Mouse (Mus musculus) thymus, postnatal 4 days (tissue): ENCODE measurements around the gene Rrn3.
"Not testable (repeated sequence)": the region's sequence is repeated elsewhere in the genome, so short reads cannot be mapped to it uniquely, and the experiment has no call there.

Source experiments
- DNase-seq: peaks from one replicate; pipeline ENCODE4 v3.0.0; 2021

The Rrn3 gene

GRCm38 (mm10) chr16:13780353-13781036 is at the start of gene Rrn3:
TSS of gene Rrn3 (plus strand) at chr16:13780708.
- DNase-seq = peak; percentile 90

GRCm38 (mm10) chr16:13732786-13733185 is 47.7 kb upstream of the Rrn3 start:
- DNase-seq = no peak

GRCm38 (mm10) chr16:13733518-13734137 is 46.9 kb upstream of the Rrn3 start:
- DNase-seq = peak; percentile 85

DNA sequence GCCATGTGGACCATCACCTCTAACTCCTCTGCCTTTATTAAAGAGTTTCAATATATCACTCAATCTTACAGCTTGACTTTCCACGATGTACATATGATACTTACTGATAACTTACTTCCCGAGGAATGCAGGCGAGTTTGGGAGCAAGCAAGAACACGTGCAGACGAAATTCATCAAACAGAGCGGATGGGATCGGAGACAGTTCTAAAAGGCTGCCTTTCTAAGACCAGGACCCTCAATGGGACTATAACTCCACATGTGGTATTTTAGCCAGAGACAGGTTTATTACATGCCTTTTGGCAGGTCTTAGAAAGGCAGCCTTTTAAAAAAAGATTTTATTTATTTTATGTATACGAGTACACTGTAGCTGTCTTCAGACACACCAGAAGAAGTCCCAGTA is 44.5 kb upstream of the Rrn3 start:
- DNase-seq = no peak

DNA sequence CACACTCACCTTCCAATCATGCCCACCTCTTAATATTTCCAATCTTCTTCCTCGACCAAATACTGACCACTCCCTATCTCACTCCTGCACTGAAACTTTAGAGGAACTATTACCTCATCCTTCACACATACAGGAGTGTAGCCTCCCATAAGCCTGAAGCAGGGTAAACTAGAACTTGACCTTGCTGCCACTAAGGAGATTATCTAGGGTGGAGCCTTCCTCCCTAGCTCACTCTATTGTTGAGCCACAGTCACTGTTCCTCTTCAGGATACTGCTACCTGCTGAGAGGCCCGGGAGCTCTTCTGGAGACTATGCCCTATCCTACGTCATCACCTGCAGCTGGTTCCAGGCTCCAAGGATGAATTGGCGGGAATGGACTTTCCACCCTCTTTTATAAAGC is 41.5 kb upstream of the Rrn3 start:
- not testable (repeated sequence) for DNase-seq

- DNase-seq = no peak
Measured at GRCm38 (mm10) chr16:13740844-13741243, 39.7 kb upstream of the Rrn3 start.

DNA sequence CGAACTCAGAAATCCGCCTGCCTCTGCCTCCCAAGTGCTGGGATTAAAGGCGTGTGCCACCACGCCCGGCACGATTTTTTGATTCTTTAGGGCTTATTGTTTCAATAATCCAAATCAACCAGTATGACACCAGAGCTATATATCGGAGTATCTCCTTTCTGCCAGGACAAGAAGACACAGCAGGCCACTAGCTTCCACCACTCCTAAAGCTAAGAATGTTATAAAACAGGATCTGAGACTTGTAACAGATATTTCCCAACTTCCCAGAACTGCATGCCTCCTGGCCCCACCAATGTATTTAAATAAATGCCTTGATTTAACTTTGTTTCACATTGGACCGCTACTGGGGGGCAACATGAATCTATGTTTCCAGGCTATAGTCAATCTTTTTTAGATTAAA is 32.8 kb upstream of the Rrn3 start:
- DNase-seq = no peak

- no peak for DNase-seq
Measured at GRCm38 (mm10) chr16:13748124-13748523, 32.4 kb upstream of the Rrn3 start.

DNA sequence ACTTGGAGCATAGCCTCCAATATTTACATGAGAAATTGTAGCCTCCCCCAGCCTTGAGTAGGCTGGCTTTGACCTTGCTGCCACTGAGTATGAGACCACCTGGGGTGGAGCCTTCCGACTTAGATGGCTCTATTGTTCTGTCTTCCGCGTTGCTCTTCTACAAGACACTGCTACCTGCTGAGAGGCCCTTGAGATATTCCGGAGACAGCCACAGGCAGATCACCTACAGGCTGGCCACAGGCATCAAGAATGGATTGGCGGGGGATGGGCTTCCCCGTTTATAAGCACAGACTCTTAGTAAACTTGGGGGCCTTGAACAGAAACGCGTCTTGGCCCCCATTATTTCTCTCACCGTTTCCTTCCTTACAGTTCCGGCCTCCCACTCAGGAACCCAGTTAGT is 31.7 kb upstream of the Rrn3 start:
- DNase-seq = not testable (repeated sequence)

GRCm38 (mm10) chr16:13749306-13749705 is 31.2 kb upstream of the Rrn3 start:
- no peak for DNase-seq

- no peak for DNase-seq
Measured at GRCm38 (mm10) chr16:13749981-13750380, 30.5 kb upstream of the Rrn3 start.

DNA sequence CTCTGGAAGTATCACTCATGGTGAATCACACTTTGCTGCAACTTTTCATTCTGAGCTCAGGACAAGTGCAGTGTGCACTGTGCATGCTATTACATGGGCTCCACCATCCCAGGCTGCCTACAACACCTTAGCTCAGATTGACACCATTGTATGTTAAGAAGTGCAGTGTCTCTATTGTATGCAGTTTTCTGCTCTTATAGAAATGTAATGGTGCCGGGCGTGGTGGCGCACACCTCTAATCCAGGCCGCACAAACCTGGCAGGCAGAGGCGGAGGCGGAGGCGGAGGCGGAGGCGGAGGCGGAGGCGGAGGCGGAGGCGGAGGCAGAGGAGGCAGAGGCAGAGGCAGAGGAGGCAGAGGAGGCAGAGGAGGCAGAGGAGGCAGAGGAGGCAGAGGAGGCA is 29.9 kb upstream of the Rrn3 start:
- DNase-seq = no peak

- no peak for DNase-seq
Measured at GRCm38 (mm10) chr16:13753986-13754385, 26.5 kb upstream of the Rrn3 start.

- peak; percentile 92 for DNase-seq
Measured at GRCm38 (mm10) chr16:13754400-13755190, 25.9 kb upstream of the Rrn3 start.

DNA sequence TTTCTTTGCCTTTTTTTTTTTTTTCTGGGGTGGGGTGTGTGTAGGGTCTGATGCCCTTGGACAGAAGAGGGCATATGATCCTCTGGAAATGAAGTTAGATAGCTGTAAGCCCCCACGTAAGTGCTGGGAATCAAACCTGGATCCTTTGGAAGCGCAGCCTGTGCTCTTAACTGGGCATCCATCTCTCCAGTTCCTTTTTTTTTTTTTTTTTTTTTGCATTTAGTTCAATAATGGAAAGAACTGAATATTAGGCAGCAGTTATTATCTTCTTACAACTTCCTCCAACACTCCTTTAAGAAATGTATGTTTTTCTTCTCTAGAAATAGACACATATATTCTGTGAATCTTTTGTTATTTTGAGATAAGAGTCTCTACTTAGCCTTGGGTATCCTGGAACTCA is 22.7 kb upstream of the Rrn3 start:
- DNase-seq = no peak

GRCm38 (mm10) chr16:13762807-13763206 is 17.7 kb upstream of the Rrn3 start:
- not testable (repeated sequence) for DNase-seq

DNA sequence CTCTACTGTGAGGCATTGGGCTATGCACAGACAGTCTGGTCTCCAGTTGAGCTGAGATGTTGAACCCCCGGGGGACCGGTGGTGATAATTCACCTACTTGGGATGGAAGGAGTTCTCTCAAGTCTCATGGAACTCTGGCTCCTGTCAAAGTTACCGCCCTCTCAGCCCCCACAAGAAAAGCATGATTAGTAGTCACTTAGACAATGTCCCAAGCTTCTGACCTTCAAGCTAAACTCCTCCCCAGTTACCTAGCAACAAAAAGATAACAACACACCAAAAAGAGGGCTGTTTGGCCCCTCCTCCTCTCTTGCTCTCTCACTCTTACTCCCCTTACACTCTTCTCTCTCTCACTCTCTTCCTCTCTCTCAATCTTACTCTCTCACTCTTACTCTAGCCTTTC is 16.0 kb upstream of the Rrn3 start:
- DNase-seq = no peak

DNA sequence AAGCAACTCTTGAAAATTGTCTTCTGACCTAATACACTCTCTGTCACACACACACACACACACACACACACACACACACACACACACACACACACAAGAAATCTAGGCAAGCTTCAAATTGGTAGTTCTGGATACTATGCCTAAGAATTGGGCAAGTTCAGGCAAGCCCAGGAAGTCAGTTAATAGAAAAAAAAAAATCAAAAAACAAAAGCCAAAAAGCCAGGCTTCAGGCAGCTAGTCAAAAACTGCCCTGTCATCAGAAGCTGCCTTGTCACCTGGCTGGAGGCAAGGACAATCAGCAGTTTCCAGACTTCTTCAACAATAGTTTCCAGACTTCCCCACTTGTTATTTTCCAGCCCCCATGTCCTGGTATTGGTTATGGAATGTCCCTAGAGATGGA is 14.1 kb upstream of the Rrn3 start:
- DNase-seq = no peak

DNA sequence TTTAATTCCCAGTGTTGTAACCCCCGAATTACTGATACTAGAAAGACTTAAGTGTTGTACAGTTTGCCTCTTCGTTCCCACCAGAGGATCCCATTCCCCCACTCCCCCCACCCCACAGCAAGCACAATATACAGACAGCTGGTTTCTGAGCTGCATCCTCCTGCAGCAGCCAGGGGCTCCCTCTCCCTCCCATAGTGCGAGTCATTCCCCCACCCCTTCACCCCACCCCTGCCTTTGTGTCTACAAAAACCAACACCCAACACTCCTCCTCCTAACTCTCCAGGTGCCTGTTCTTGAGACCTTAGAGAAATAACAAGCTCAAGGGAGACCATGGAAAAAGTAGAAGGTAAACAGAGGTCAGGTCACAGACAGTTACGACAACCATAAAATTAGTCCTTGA is 8.9 kb upstream of the Rrn3 start:
- DNase-seq = not testable (repeated sequence)

- DNase-seq = not testable (repeated sequence)
Measured at GRCm38 (mm10) chr16:13772051-13772450, 8.5 kb upstream of the Rrn3 start.

GRCm38 (mm10) chr16:13774011-13774410 is 6.5 kb upstream of the Rrn3 start:
- not testable (repeated sequence) for DNase-seq

- not testable (repeated sequence) for DNase-seq
Measured at GRCm38 (mm10) chr16:13774651-13775050, 5.9 kb upstream of the Rrn3 start.

- DNase-seq = peak; percentile 10
Measured at GRCm38 (mm10) chr16:13781216-13781615, 708 bp downstream of the Rrn3 start.

- DNase-seq = no peak
Measured at GRCm38 (mm10) chr16:13785932-13786331, 5.4 kb downstream of the Rrn3 start.
